Mouse (Mus musculus): ENCODE data around the gene Lrp6.

GRCm38 (mm10) chr6:134417886-134418285, 148.9 kb downstream of the Lrp6 start:
- TF ChIP-seq GATA1 (IDR thresholded peaks at IDR 0.05; ENCODE audit: borderline replicate concordance, low read length) (no peak), FLI1 (IDR thresholded peaks at IDR 0.05; ENCODE audit: low read length) (no peak)

Data from megakaryocyte, embryonic 14.5 days (primary cell).